Mouse (Mus musculus) heart, postnatal 0 days (tissue): ENCODE results near the gene Txndc11. TPM values are rescaled to one million over a fixed set of nuclear protein-coding genes. Genes with fewer than 3 reads are reported as not detected.
A peak's percentile ranks its signal among the peaks of the same experiment; 100 is the strongest.

Experiments
- ATAC-seq: fragments of 200-750 bp; cut with Nextera tagmentation; 2 replicates; pipeline ENCODE4 v1.8.0; 2017; ENCODE audit warnings: low read depth, moderate number of reproducible peaks, moderate library complexity; ENCODE audit not compliant: insufficient read depth
- DNase-seq: peaks from one replicate; pipeline ENCODE4 v3.0.0-alpha.2; 2016; ENCODE audit warnings: low spot score
- H3K27ac ChIP-seq: fragments of 300-500 bp; sonication (generic); 2 replicates; pipeline ENCODE4 v1.5.1; 2014; ENCODE audit warnings: low read depth, mild to moderate bottlenecking
- H3K27me3 ChIP-seq: fragments of 300-500 bp; sonication (generic); 2 replicates; pipeline ENCODE4 v1.6.1; 2014; ENCODE audit warnings: low read length, mixed read lengths; ENCODE audit not compliant: control insufficient read depth, insufficient read depth
- H3K36me3 ChIP-seq: fragments of 300-500 bp; sonication (generic); replicated peaks from 2 replicates; pipeline ENCODE4 v1.6.1; 2014; ENCODE audit warnings: low read length, mixed read lengths; ENCODE audit not compliant: control insufficient read depth, insufficient read depth
- H3K4me1 ChIP-seq: fragments of 300-500 bp; sonication (generic); 2 replicates; pipeline ENCODE4 v1.6.1; 2014; ENCODE audit warnings: antibody characterized with exemption; ENCODE audit not compliant: control insufficient read depth, insufficient read depth
- H3K4me2 ChIP-seq: fragments of 300-500 bp; sonication (generic); 2 replicates; pipeline ENCODE4 v1.6.1; 2014; ENCODE audit warnings: low read depth, mild to moderate bottlenecking, low read length, moderate library complexity
- H3K4me3 ChIP-seq: fragments of 300-500 bp; sonication (generic); 2 replicates; pipeline ENCODE4 v1.5.1; 2014; ENCODE audit warnings: low read depth, low read length
- H3K9ac ChIP-seq: fragments of 300-500 bp; sonication (generic); replicated peaks from 2 replicates; pipeline ENCODE4 v1.6.1; 2014; ENCODE audit warnings: low read depth, low read length, mixed read lengths
- H3K9me3 ChIP-seq: fragments of 300-500 bp; sonication (generic); replicated peaks from 2 replicates; pipeline ENCODE4 v1.6.1; 2016; ENCODE audit warnings: low read length; ENCODE audit not compliant: control insufficient read depth
- CTCF ChIP-seq: IDR thresholded peaks from 2 replicates; pipeline ENCODE4 v1.5.1; 2016; ENCODE audit warnings: antibody characterized with exemption, control low read depth, low read depth
- EP300 ChIP-seq: IDR thresholded peaks from 2 replicates; pipeline ENCODE4 v1.6.1; 2016; ENCODE audit warnings: antibody characterized with exemption, low read depth
- WGBS: fragments of 180-500 bp; shearing (Covaris S2); extraction: QIAGEN DNeasy Blood & Tissue Kit; methylation state at CpG from one replicate; pipeline ENCODE4 v1.1.7; 2014; 5-methylcytosine and 5-hydroxymethylcytosine counted together
- polyA plus RNA-seq: library from polyadenylated mRNA; unstranded; fragments of >200 nt; fragmentation: Nextera tagmentation; extraction: Ambion mirVana; gene quantifications from 2 replicates; pipeline ENCODE4 v1.2.1, GENCODE M21; 2015
- total RNA-seq: library from RNA; depleted of rRNA; stranded (reverse); fragments of >200 nt; gene quantifications from 2 replicates; pipeline ENCODE4 v1.2.3, GENCODE M21; 2014; ENCODE audit warnings: low replicate concordance

Txndc11 gene
- total and polyA plus RNA-seq, 2 experiments from 2014 or later, result 24.3 to 55.2 TPM

GRCm38 (mm10) chr16:11066029-11066832 is 68.2 kb downstream of the Txndc11 start, which contains the start of gene Litaf:
Gene Litaf, minus strand, starts transcription at chr16:11066157.
- peaks cover 48% of the 10 kb centered on the region for H3K4me1 ChIP-seq
- under 1% methylated on average over 66 of the region's 78 CpGs for WGBS

GRCm38 (mm10) chr16:11065431-11065830 is 69.0 kb downstream of the Txndc11 start:
- DNase-seq, result no peak
- Histone ChIP-seq H3K9me3 (no peaks in the 10 kb centered on the region), H3K4me2 (peak overlapping the region; percentile 90), H3K9ac (no peak overlapping the region; the same call in 1 of the 2 replicates), H3K27ac (peak overlapping the region; percentile 97), H3K4me1 (peaks cover 43% of the 10 kb centered on the region), H3K27me3 (no peaks in the 10 kb centered on the region), H3K36me3 (no peaks in the 10 kb centered on the region), H3K4me3 (peak overlapping the region; percentile 88)
- WGBS, result 51% methylated on average over 5 of the region's 5 CpGs
- ATAC-seq, result no peak
- TF ChIP-seq EP300, result no peak
- no peak for TF ChIP-seq CTCF

More at GRCm38 (mm10) chr16:11066029-11066832, 68.2 kb downstream of the Txndc11 start, which contains the start of gene Litaf:
- Histone ChIP-seq H3K9me3 (no peaks in the 10 kb centered on the region), H3K9ac (peak within 1 kb of the TSS; percentile 96), H3K4me3 (peak within 1 kb of the TSS; percentile 88), H3K27ac (peak within 1 kb of the TSS; percentile 97), H3K27me3 (no peaks in the 10 kb centered on the region), H3K36me3 (no peaks in the 10 kb centered on the region), H3K4me2 (peak within 1 kb of the TSS; percentile 90)
- TF ChIP-seq EP300 (peak; percentile 49; the same call in 1 of the 2 replicates), CTCF (peak; percentile 44)
- ATAC-seq (peak; percentile 96), DNase-seq (peak; percentile 98)

- ATAC-seq (no peak), DNase-seq (no peak)
- Histone ChIP-seq H3K4me1 (peaks cover 38% of the 10 kb centered on the region), H3K4me3 (no peak overlapping the region), H3K9ac (no peak overlapping the region), H3K9me3 (no peaks in the 10 kb centered on the region), H3K27me3 (no peaks in the 10 kb centered on the region), H3K36me3 (no peaks in the 10 kb centered on the region), H3K27ac (no peak overlapping the region), H3K4me2 (0 out of 2 replicates have a peak overlapping the region, but pooled peaks have one; percentile 90)
- TF ChIP-seq EP300 (no peak), CTCF (no peak)
- WGBS, result 85% methylated on average over 6 of the region's 6 CpGs
These were observed 69.7 kb downstream of the Txndc11 start for GRCm38 (mm10) chr16:11064742-11065141.

GRCm38 (mm10) chr16:11064341-11064740 is 70.1 kb downstream of the Txndc11 start:
- DNase-seq (no peak), ATAC-seq (no peak)
- TF ChIP-seq EP300 (no peak), CTCF (no peak)
- Histone ChIP-seq H3K4me3 (no peak overlapping the region), H3K27me3 (no peaks in the 10 kb centered on the region), H3K27ac (no peak overlapping the region), H3K9me3 (no peaks in the 10 kb centered on the region), H3K4me2 (no peak overlapping the region), H3K4me1 (peaks cover 35% of the 10 kb centered on the region), H3K9ac (no peak overlapping the region), H3K36me3 (no peaks in the 10 kb centered on the region)
- WGBS, result 81% methylated on average over 4 of the region's 4 CpGs

GRCm38 (mm10) chr16:11062794-11063721 is 71.4 kb downstream of the Txndc11 start:
- ATAC-seq (peak; percentile 56), DNase-seq (peak; percentile 82)
- 14% methylated on average over 13 of the region's 13 CpGs for WGBS
- H3K4me3 ChIP-seq, result no peak overlapping the region
- no peaks in the 10 kb centered on the region for H3K27me3 ChIP-seq
- no peaks in the 10 kb centered on the region for H3K9me3 ChIP-seq
- peaks cover 23% of the 10 kb centered on the region for H3K4me1 ChIP-seq
- peak overlapping the region; percentile 33; the same call in 1 of the 2 replicates for H3K9ac ChIP-seq
- peak overlapping the region; percentile 29 for H3K4me2 ChIP-seq
- H3K36me3 ChIP-seq, result no peaks in the 10 kb centered on the region
- peak overlapping the region; percentile 90 for H3K27ac ChIP-seq
- TF ChIP-seq CTCF (no peak), EP300 (no peak)
